Mouse (Mus musculus) G1E (cell line): ENCODE data around the gene Aff3.

Source experiments
- CTCF ChIP-seq: IDR thresholded peaks from 2 replicates; pipeline ENCODE4 v1.5.1; 2012; ENCODE audit warnings: low read depth, low read length, inconsistent platforms, mixed read lengths
- GATA1 ChIP-seq: IDR thresholded peaks from 2 replicates; pipeline ENCODE4 v1.6.1; 2012; ENCODE audit warnings: borderline replicate concordance, low read length, inconsistent platforms, mixed read lengths
- GATA2 ChIP-seq: IDR thresholded peaks from 2 replicates; pipeline ENCODE4 v1.6.1; 2012; ENCODE audit warnings: low read depth, low read length, inconsistent platforms, borderline replicate concordance
- TAL1 ChIP-seq: conservative IDR thresholded peaks from 2 replicates; pipeline ENCODE4 v1.6.1; 2012; ENCODE audit warnings: low read depth, low read length, inconsistent platforms, mixed read lengths

DNA sequence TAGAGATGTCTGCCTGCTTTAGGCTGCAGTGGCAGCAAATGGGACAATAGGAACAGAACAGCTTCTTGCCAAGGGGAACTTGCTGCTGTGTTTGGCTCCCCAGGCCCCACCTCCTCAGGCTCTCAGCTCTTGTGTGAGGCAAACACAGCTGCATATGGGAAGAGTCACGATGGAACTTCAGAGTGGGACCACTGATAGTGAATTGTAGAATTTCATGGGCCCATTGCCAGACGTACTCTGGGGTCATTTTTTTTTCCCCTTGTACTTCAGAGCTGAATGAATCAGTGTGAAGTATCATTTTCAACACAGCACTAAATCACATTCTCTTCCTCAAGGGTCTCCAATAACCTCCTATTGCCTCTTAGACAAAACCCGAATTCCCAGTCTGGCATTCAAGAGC, 451.4 kb downstream of the Aff3 start:
- TF ChIP-seq TAL1, result no peak
- TF ChIP-seq CTCF, result no peak
- TF ChIP-seq GATA2, result no peak
- no peak for TF ChIP-seq GATA1
